Mouse (Mus musculus) neutrophil, adult 83 days (primary cell): ENCODE data around the gene Cds2. TPM values are rescaled to one million over a fixed set of nuclear protein-coding genes. Genes with fewer than 3 reads are reported as not detected.

ENCODE experiments used
- total RNA-seq, 2 experiments: library from RNA; stranded (reverse); gene quantifications; one replicate each; pipeline ENCODE4 v1.2.4; 2023

Cds2 gene
- 10 to 100 TPM; 84.6 to 93.0 TPM for total RNA-seq

DNA sequence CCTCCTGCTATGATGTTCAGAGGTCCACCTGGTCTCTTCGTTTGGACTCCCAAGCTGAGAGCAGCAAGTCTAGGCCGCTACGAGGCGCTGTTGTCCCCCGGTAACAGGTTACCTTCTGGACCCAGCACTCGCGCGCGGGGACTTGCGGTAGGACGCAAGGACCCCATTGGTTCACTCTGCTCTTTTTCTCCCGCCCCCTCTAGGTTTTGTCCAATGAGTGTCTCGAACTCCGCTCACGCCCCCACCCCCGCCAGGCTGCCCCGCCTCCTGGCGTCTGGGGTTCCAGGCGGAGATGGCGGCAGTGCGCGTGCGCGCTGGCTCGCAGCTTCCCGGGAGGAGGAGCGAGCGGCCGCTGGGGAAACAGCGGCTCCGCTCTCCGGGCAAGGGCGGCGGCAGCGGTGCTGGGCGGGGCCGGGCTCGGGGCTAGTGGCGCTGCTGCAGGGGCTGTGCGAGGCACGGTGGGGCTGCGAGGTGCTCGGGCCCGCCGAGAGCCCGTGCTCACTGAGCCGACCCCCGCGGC lies at the start of gene Cds2:
Cds2 (plus strand) TSS at position 270 of the 520 bp plus-strand sequence.

DNA sequence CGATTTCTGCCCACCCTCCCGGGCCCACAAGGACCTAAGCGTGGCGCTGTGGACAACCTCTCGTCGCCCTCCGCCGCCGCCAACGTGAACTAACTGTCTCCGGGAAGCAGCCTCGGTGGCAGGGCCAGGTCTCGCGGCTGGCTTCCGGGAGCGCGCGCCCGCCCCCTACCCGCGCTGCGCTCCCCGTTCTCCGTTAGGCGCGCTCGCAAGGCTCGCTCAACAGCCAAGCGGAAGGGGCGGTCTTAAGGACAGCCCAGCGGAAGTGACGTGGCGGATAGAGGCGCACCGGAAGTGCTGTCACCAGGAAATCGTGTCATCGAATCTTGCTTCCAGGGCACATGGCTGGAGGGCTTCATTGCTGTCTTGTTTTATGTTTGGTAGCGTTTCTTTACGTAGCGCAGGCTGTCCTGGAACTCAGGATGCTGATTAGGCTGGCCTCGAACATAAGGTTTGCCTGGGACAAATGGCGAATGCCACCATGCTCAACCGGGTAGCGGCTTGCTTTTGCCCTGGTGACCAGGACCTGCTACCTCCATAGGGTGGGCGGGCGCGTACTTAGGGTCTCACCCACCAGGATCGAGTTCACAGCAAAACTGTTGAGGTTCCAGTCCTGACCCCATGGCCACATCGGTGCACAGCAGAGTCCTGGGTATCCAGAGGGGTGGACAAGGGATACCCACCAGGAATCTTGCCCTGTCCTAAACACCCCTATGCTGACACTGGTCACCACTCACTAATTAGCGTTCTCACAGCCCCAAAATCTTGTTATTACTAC lies 15.2 kb upstream of the Cds2 start, which contains the start of gene Tmem230:
Tmem230 (minus strand) TSS at position 269 of the 775 bp plus-strand sequence.

DNA sequence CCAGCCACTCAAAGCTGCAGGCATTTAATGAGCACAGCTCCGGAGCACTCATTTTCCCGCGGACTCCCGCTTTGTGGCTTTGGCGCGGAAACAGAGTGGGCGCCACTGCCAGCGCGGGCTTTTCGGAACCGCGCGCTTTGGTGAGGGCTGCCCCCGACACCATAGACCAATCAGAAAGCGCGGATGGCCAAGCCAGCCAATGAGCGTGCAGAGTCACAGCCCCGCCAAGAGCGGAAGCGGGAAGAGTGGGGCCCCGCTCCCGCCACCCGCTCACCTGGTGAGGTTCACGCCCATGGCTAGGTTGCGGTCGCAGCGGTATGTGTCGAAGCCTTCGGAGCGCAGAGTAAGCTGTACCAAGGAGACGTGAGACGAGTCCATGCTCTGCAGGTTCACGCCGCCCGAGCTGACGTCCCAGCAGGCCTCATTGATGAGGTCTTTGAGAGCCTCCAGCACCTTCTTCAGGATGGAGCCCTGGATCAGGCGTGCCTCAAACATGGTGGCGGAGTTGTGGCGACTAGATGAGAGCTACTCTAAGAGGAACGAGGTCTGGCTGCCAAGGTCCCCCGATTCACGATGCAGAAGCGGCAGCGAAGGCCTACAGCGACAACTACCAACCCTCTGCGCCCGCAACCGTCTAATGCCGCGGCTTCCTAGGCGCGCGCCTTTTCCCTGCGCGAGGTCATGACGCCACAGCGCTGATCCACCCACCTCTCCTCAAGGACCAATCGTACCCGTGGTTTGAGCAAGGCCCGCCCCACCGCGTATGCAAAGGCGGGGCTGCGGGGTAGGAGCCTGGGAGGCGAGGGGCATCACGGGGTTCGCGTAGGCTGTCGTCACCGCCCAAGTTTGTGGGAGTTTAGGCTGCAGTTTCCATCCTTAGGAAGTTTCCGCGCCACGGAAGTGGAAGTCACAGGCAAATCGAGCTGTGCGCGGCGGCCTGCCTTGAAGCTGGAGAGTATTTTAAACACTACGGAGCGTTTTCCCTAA lies 10.1 kb upstream of the Cds2 start, which contains the start of gene Pcna:
Pcna (minus strand) TSS at position 773 of the 987 bp plus-strand sequence.

Other genes starting within 250 kb of the Cds2 start
- 100 to 1,000 TPM; 133 to 138 TPM for gene Rassf2, start 232.9 kb upstream of the Cds2 start, total RNA-seq
- 10 to 100 TPM; 11.9 to 13.0 TPM for gene Slc23a2, start 118.0 kb upstream of the Cds2 start, total RNA-seq
- 10 to 100 TPM; 33.4 to 44.1 TPM for gene Tmem230, start 15.3 kb upstream of the Cds2 start, total RNA-seq
- gene Pcna, start 9.8 kb upstream of the Cds2 start, total RNA-seq, result 100 to 1,000 TPM; 296 to 361 TPM
- gene Prokr2, start 122.3 kb downstream of the Cds2 start, total RNA-seq, result not detected